Mouse (Mus musculus): Measurements from ENCODE around the gene Nufip2.

Nufip2 gene

DNA sequence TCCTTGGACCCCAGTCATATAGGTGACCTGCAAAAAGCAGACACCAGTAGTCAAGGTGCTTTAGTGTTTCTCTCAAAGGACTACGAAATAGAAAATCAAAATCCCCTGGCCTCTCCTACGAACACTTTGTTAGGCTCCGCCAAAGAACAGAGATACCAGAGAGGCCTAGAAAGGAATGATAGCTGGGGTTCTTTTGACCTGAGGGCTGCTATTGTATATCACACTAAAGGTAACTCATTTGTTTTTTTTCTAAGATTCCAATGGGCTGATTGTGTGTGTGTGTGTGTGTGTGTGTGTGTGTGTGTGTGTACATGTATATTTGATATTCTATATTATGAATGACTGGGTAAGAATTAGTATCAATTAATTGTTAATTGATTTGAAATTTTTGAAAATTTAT, 7.1 kb downstream of the Nufip2 start:
- TF ChIP-seq GATA4 (IDR thresholded peaks at IDR 0.05; ENCODE audit: insufficient replicate concordance, low read length) = no peak

GRCm38 (mm10) chr11:77697232-77697631, 11.3 kb downstream of the Nufip2 start:
- no peak for TF ChIP-seq GATA4 (IDR thresholded peaks at IDR 0.05; ENCODE audit: insufficient replicate concordance, low read length)

DNA sequence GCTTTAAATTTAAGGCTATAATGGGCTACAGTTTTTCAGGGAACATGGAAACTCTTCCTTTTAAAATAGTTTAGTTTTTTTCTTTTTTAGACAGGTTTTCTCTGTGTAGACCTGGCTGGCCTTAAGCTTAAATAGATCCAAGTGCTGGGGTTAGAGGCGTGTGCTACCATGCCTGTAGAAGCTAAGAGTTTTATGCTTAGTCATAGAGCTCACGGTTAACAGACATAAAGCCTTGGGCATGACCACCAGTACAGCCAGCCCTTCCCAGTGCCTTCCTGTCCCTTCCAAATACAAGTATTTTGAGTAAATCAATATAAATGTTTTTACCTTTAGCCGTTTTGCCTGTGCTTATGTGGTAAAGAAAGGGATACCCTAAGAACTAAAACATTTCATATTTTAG, 20.0 kb downstream of the Nufip2 start:
- no peak for TF ChIP-seq GATA4 (IDR thresholded peaks at IDR 0.05; ENCODE audit: insufficient replicate concordance, low read length)

- no peak for TF ChIP-seq GATA4 (IDR thresholded peaks at IDR 0.05; ENCODE audit: insufficient replicate concordance, low read length)
Observed at GRCm38 (mm10) chr11:77709039-77709438, 23.1 kb downstream of the Nufip2 start.

- TF ChIP-seq GATA4 (IDR thresholded peaks at IDR 0.05; ENCODE audit: insufficient replicate concordance, low read length) = no peak
Observed at GRCm38 (mm10) chr11:77713736-77714135, 27.8 kb downstream of the Nufip2 start.

DNA sequence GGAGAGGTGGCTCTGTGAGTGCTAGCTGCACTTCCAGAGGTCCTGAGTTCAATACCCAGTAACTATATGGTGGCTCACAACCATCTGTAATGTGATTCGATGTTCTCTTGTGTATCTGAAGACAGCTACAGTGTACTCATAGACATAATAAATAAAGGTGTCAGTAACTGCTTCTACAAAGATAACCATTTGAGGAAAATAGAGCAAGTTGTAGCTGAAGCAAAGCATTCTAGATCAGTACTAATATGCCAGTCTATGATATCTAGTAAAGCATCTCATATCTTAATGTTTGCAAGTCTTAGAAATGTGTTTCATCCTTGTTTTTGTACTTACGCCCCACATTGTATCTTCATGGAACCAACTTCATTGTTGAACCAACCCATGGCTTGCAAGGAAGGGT, 33.1 kb downstream of the Nufip2 start:
- TF ChIP-seq GATA4 (IDR thresholded peaks at IDR 0.05; ENCODE audit: insufficient replicate concordance, low read length) = no peak

DNA sequence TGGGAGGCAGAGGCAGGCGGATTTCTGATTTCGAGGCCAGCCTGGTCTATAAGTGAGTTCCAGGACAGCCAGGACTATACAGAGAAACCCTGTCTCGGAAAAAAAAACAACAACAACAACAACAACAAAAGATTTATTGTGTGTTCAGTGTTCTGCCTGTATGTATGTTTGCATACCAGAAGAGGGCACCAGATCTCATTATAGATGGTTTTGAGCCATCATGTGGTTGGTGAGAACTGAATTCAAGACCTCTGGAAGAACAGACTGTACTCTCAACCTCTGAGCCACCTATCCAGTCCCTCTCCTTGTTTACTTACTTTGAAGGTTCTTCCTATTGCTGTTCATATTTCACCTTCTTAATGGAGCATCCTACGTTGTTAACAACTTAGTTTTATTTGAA, 35.4 kb downstream of the Nufip2 start:
- no peak for TF ChIP-seq GATA4 (IDR thresholded peaks at IDR 0.05; ENCODE audit: insufficient replicate concordance, low read length)

GRCm38 (mm10) chr11:77724766-77725165, 38.8 kb downstream of the Nufip2 start:
- TF ChIP-seq GATA4 (IDR thresholded peaks at IDR 0.05; ENCODE audit: insufficient replicate concordance, low read length) = no peak

GRCm38 (mm10) chr11:77725183-77725582, 39.2 kb downstream of the Nufip2 start, which contains the start of gene Cryba1:
TSS of gene Cryba1 (minus strand) at chr11:77725283.
- TF ChIP-seq GATA4 (IDR thresholded peaks at IDR 0.05; ENCODE audit: insufficient replicate concordance, low read length) = no peak

DNA sequence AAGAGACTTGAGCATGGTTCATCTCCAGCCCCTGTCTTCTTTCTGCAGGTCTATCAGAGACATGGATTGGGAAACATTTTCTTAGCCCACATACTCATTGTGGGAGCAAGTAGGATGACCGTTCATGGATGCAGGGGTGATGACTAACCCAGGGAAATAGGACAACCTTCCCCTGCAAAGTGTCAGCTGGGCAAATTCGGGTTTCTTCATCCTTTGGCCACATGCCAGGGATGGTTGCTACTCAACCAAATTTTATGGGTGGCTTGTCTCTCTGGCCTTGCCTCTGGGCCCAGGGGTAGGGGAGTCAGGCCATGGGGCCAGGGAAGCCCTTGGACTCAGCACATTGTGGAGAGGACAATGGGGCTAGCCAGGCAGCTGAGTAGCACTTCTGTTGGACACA, 42.6 kb downstream of the Nufip2 start:
- no peak for TF ChIP-seq GATA4 (IDR thresholded peaks at IDR 0.05; ENCODE audit: insufficient replicate concordance, low read length)

GRCm38 (mm10) chr11:77737289-77737688, 51.3 kb downstream of the Nufip2 start:
- no peak for TF ChIP-seq GATA4 (IDR thresholded peaks at IDR 0.05; ENCODE audit: insufficient replicate concordance, low read length)

- no peak for TF ChIP-seq GATA4 (IDR thresholded peaks at IDR 0.05; ENCODE audit: insufficient replicate concordance, low read length)
Observed at GRCm38 (mm10) chr11:77738555-77738954, 52.6 kb downstream of the Nufip2 start.

DNA sequence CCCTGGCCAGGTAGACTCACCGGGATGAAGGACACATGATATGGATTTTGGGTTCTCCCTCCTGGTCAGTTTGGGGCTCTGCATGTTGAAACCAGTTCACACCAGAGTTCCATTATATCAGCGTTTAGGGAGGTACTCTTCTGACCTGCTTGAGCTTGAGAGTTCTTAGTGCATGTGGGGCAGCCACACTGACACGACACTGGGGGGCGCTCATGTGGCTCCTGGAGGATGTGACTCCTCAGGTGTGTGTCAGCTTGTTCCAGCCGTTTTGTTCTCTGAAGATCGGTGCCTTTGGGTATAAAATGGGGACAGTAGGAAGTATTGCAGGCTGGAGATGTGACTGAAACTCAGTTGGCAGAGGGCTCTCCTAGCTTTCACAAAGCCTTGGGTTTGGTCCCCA, 58.0 kb downstream of the Nufip2 start:
- no peak for TF ChIP-seq GATA4 (IDR thresholded peaks at IDR 0.05; ENCODE audit: insufficient replicate concordance, low read length)

- no peak for TF ChIP-seq GATA4 (IDR thresholded peaks at IDR 0.05; ENCODE audit: insufficient replicate concordance, low read length)
Observed at GRCm38 (mm10) chr11:77746652-77747051, 60.7 kb downstream of the Nufip2 start.

DNA sequence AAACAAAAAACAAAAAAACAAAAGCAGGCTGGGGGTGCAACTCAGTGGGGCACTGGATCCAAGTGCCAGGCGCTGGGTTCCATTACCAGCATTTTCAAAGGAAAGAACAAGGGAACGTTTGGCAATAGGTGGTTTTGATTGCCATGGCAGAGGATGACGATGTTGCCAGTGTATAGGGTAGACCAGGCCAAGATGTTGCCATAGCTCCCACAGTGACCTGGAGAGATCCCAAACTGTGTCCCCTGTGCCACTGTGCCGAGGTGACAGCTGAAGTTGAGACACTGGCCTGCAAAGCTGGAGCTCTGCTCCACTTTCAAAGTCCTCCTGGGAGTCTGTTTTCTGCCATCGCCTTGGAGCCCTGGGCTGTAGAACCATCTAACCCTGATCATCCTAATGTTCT, 63.0 kb downstream of the Nufip2 start:
- TF ChIP-seq GATA4 (IDR thresholded peaks at IDR 0.05; ENCODE audit: insufficient replicate concordance, low read length) = no peak

DNA sequence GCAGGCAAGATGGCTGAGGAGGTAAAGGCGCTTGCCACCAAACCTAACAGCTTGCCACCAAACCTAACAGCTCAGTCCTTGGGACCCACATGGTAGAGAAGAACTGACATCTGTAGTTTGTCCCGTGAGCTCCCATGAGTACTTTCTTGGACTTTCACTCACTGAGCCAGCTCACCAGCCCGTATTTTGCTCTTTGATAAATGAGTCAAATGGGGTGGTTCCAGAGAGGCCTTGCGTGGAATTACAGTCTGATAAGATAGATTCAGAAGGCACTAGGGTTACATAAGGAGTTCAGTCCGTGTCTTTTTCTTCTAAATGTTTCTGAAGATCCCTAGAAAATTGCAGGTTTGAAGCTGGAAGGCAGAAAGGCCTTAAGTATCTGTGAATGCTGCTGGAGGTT, 66.6 kb downstream of the Nufip2 start:
- no peak for TF ChIP-seq GATA4 (IDR thresholded peaks at IDR 0.05; ENCODE audit: insufficient replicate concordance, low read length)

GRCm38 (mm10) chr11:77753469-77753868, 67.5 kb downstream of the Nufip2 start:
- TF ChIP-seq GATA4 (IDR thresholded peaks at IDR 0.05; ENCODE audit: insufficient replicate concordance, low read length) = no peak

- no peak for TF ChIP-seq GATA4 (IDR thresholded peaks at IDR 0.05; ENCODE audit: insufficient replicate concordance, low read length)
Observed at GRCm38 (mm10) chr11:77760031-77760430, 74.1 kb downstream of the Nufip2 start.
